ENCODE assay signal across 8 mouse cellular contexts in the genomic region with DNA sequence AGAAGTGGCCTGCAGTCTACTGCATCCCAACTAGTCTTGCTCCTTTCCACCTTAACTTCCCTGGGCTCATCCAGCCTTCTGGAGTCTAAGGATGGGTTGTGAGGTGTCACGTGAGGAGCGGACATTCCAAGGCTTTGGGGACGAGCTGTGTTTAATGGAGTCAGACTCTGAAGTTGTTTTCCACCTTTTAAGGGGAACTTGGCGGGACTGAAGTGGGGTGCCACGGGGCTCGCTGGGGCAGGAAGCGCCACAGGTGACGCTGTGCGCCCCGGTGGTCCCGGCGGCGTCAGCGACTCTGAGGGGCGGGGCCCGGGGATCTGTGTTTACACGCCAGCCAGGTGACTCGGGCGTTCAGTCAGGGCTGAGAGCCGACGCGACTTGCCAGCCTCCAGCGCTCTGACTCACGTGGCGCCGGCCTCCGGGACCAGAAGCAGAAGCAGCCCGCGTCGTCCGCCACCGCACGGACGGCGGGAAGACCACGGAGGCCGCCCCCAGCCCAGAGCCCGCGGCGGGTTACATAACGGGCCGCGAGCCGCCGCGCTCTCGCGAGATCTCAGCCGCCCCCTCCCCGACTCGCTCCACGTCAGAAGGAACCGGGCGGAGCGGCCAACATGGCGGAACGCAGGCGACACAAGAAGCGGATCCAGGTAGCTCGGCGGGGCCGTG. TPM values are rescaled to one million over a fixed set of nuclear protein-coding genes. Genes with fewer than 3 reads are reported as not detected.
DNase-seq lines count a peak whose midpoint lies in the region; ATAC-seq lines count a peak whose summit lies in the region.

TSS of gene Sec62 (plus strand) at position 139 of the 666 bp plus-strand sequence.

- H3K4me3 ChIP-seq in brown adipose tissue, adult 24 weeks (ENCODE audit: insufficient read depth, low read depth, low read length): peak within 1 kb of the TSS; percentile 79
- peak within 1 kb of the TSS; percentile 98 to 99 for H3K4me3 ChIP-seq in heart, embryonic 14.5 days (ENCODE audit: control insufficient read depth in 1 of 2, insufficient read depth in 1 of 2, low read depth in 1 of 2, low read length in 2 of 2)
- H3K4me3 ChIP-seq in liver, embryonic 13.5 days (replicated peaks): peak within 1 kb of the TSS; percentile 85
- H3K4me3 ChIP-seq in stomach, embryonic 16.5 days (replicated peaks; ENCODE audit: low read length): peak within 1 kb of the TSS; percentile 97

- H3K27me3 ChIP-seq in heart, embryonic 14.5 days (ENCODE audit: control insufficient read depth, insufficient read depth, low read length): no peaks in the 10 kb centered on the region
- 0 out of 2 replicates have a peak, but pooled peaks cover 5% of the 10 kb centered on the region for H3K27me3 ChIP-seq in liver, embryonic 13.5 days
- no peaks in the 10 kb centered on the region for H3K27me3 ChIP-seq in stomach, embryonic 16.5 days (ENCODE audit: control insufficient read depth, insufficient read depth, low read length)

- H3K36me3 ChIP-seq in heart, embryonic 14.5 days (ENCODE audit: control insufficient read depth, insufficient read depth, low read length): no peaks in the 10 kb centered on the region
- peaks cover 5% of the 10 kb centered on the region for H3K36me3 ChIP-seq in liver, embryonic 13.5 days
- no peaks in the 10 kb centered on the region for H3K36me3 ChIP-seq in stomach, embryonic 16.5 days (ENCODE audit: control insufficient read depth, insufficient read depth, low read length)

- ATAC-seq in heart, embryonic 14.5 days (ENCODE audit: insufficient number of reproducible peaks, insufficient read depth, low FRiP score, low read depth): peak; percentile 94
- ATAC-seq in liver, embryonic 13.5 days (ENCODE audit: low read depth): peak; percentile 89
- peak; percentile 95 for ATAC-seq in stomach, embryonic 16.5 days (ENCODE audit: insufficient read depth, low FRiP score)

- under 1% methylated on average over 62 of the region's 62 CpGs for WGBS in heart, embryonic 14.5 days
- under 1% methylated on average over 62 of the region's 62 CpGs for WGBS in liver, embryonic 13.5 days (ENCODE audit: insufficient replicate concordance)
- 1% methylated on average over 62 of the region's 62 CpGs for WGBS in stomach, embryonic 16.5 days

- H3K4me2 ChIP-seq in heart, embryonic 14.5 days (ENCODE audit: low read length): peak within 1 kb of the TSS; percentile 72
- H3K4me2 ChIP-seq in liver, embryonic 13.5 days: peak within 1 kb of the TSS; percentile 77
- H3K4me2 ChIP-seq in stomach, embryonic 16.5 days (ENCODE audit: low read depth, low read length): peak within 1 kb of the TSS; percentile 80

- peak; percentile 98 for DNase-seq in CD4-positive, CD25-positive, alpha-beta regulatory T cell, adult 2 months (ENCODE audit: low read depth, low spot score)
- DNase-seq in fibroblast of lung, adult 2 months (ENCODE audit: low read depth): peak; percentile 62
- DNase-seq in kidney, postnatal 14 days: peak; percentile 96
- DNase-seq in liver, embryonic 13.5 days: peak; percentile 87
- peak; percentile 96 for DNase-seq in neural tube, embryonic 10.5 days (ENCODE audit: extremely low spot score, low spot score)

- H3K4me1 ChIP-seq in brown adipose tissue, adult 24 weeks (ENCODE audit: control insufficient read depth, insufficient read depth, insufficient read length, low read length): peaks cover 3% of the 10 kb centered on the region
- H3K4me1 ChIP-seq in heart, embryonic 14.5 days (ENCODE audit: control insufficient read depth in 2 of 2, insufficient read depth in 2 of 2, low read length in 2 of 2): peaks cover 0 to 9% of the 10 kb centered on the region in 2 experiments; a peak in 1 of 4 replicates
- peaks cover 18% of the 10 kb centered on the region for H3K4me1 ChIP-seq in liver, embryonic 13.5 days (replicated peaks)
- H3K4me1 ChIP-seq in stomach, embryonic 16.5 days (ENCODE audit: control insufficient read depth, insufficient read depth, low read length): no peaks in the 10 kb centered on the region

- H3K27ac ChIP-seq in brown adipose tissue, adult 24 weeks (replicated peaks; ENCODE audit: low read depth, low read length): peak within 1 kb of the TSS; percentile 99
- peak within 1 kb of the TSS; percentile 82 to 89 for H3K27ac ChIP-seq in heart, embryonic 14.5 days (replicated peaks in 1 of 2; ENCODE audit: control insufficient read depth in 1 of 2, insufficient read depth in 1 of 2, low read depth in 2 of 2, low read length in 2 of 2)
- H3K27ac ChIP-seq in liver, embryonic 13.5 days: peak within 1 kb of the TSS; percentile 91
- H3K27ac ChIP-seq in stomach, embryonic 16.5 days (ENCODE audit: low read length): peak within 1 kb of the TSS; percentile 78

- H3K9ac ChIP-seq in heart, embryonic 14.5 days (ENCODE audit: low read length): peak within 1 kb of the TSS; percentile 98
- peak within 1 kb of the TSS; percentile 97 for H3K9ac ChIP-seq in liver, embryonic 13.5 days
- H3K9ac ChIP-seq in stomach, embryonic 16.5 days (ENCODE audit: low read length): peak within 1 kb of the TSS; percentile 98

- no peaks in the 10 kb centered on the region for H3K9me3 ChIP-seq in heart, embryonic 14.5 days (ENCODE audit: control insufficient read depth, low read length)
- H3K9me3 ChIP-seq in liver, embryonic 13.5 days (replicated peaks): no peaks in the 10 kb centered on the region
- H3K9me3 ChIP-seq in stomach, embryonic 16.5 days (replicated peaks; ENCODE audit: control insufficient read depth, low read length): no peaks in the 10 kb centered on the region

RNA-seq across cellular contexts. Expression of gene Sec62, which starts in this region (rescaled TPM):
- 70.6 and 78.5 TPM in 2 replicates for polyA plus RNA-seq in brown adipose tissue, adult 24 weeks (2012; ENCODE audit: insufficient read depth, insufficient read length, missing spikeins)
- 68.7 and 72.3 TPM in 2 replicates for polyA plus RNA-seq in heart, embryonic 14.5 days (2014; fragmentation: Nextera tagmentation; extraction: Ambion mirVana)
- polyA plus RNA-seq in liver, embryonic 13.5 days (2015; fragmentation: Nextera tagmentation; extraction: Ambion mirVana): 56.5 and 68.1 TPM in 2 replicates
- 62.8 and 86.1 TPM in 2 replicates for polyA plus RNA-seq in stomach, embryonic 16.5 days (2015; fragmentation: Nextera tagmentation; extraction: Ambion mirVana)

Comparison
In these comparisons a context has a peak if more than half of its experiments do, and no peak if none do; other contexts are left out.
1. Peak in every context shown above with its lines: DNase-seq, ATAC-seq, H3K4me3 ChIP-seq and H3K27ac ChIP-seq.